Mouse (Mus musculus) frontal cortex, postnatal 10 days (tissue): ENCODE measurements around the gene Tmco4.

Source experiments
- DNase-seq, 2 experiments: peaks; one replicate each; pipeline ENCODE4 v3.0.0; 2022; ENCODE audit warnings: low spot score in 2 of 2, mixed read lengths in 1 of 2

Gene Tmco4

GRCm38 (mm10) chr4:139019413-139019812 is 46.7 kb downstream of the Tmco4 start:
- DNase-seq = no peak

- no peak for DNase-seq
These were observed 47.7 kb downstream of the Tmco4 start for GRCm38 (mm10) chr4:139020385-139020784.

- DNase-seq = peak; percentile 41 to 45
These were observed 51.7 kb downstream of the Tmco4 start for GRCm38 (mm10) chr4:139024379-139024778.

- DNase-seq = no peak
These were observed 58.0 kb downstream of the Tmco4 start for GRCm38 (mm10) chr4:139030675-139031074.

GRCm38 (mm10) chr4:139032521-139032920 is 59.8 kb downstream of the Tmco4 start:
- DNase-seq = no peak

- no peak for DNase-seq
These were observed 60.7 kb downstream of the Tmco4 start for GRCm38 (mm10) chr4:139033263-139034009.

GRCm38 (mm10) chr4:139034010-139034367 is 61.3 kb downstream of the Tmco4 start:
- DNase-seq = no peak

- no peak for DNase-seq
These were observed 61.9 kb downstream of the Tmco4 start for GRCm38 (mm10) chr4:139034540-139034939.

- DNase-seq = no peak
These were observed 62.3 kb downstream of the Tmco4 start for GRCm38 (mm10) chr4:139034942-139035341.

GRCm38 (mm10) chr4:139035799-139036198 is 63.1 kb downstream of the Tmco4 start:
- no peak for DNase-seq

GRCm38 (mm10) chr4:139037795-139038607 is 65.3 kb downstream of the Tmco4 start:
- DNase-seq = no peak

GRCm38 (mm10) chr4:139040084-139040839 is 67.6 kb downstream of the Tmco4 start:
- no peak for DNase-seq

GRCm38 (mm10) chr4:139042611-139043010 is 69.9 kb downstream of the Tmco4 start:
- no peak for DNase-seq

- no peak for DNase-seq
These were observed 70.9 kb downstream of the Tmco4 start for GRCm38 (mm10) chr4:139043600-139043999.

- no peak for DNase-seq
These were observed 71.9 kb downstream of the Tmco4 start for GRCm38 (mm10) chr4:139044566-139044965.

- DNase-seq = no peak
These were observed 73.7 kb downstream of the Tmco4 start for GRCm38 (mm10) chr4:139046354-139046753.

- DNase-seq = no peak
These were observed 75.8 kb downstream of the Tmco4 start for GRCm38 (mm10) chr4:139048518-139048917.

GRCm38 (mm10) chr4:139052796-139053195 is 80.1 kb downstream of the Tmco4 start:
- no peak for DNase-seq

- no peak for DNase-seq
These were observed 80.7 kb downstream of the Tmco4 start for GRCm38 (mm10) chr4:139053391-139053790.

- peak; percentile 65 to 67 for DNase-seq
These were observed 81.7 kb downstream of the Tmco4 start for GRCm38 (mm10) chr4:139054300-139054923.

GRCm38 (mm10) chr4:139055336-139055735 is 82.6 kb downstream of the Tmco4 start:
- DNase-seq = no peak

- no peak for DNase-seq
These were observed 83.1 kb downstream of the Tmco4 start for GRCm38 (mm10) chr4:139055744-139056143.
